Mouse (Mus musculus): ENCODE measurements around the gene Trim24.

DNA sequence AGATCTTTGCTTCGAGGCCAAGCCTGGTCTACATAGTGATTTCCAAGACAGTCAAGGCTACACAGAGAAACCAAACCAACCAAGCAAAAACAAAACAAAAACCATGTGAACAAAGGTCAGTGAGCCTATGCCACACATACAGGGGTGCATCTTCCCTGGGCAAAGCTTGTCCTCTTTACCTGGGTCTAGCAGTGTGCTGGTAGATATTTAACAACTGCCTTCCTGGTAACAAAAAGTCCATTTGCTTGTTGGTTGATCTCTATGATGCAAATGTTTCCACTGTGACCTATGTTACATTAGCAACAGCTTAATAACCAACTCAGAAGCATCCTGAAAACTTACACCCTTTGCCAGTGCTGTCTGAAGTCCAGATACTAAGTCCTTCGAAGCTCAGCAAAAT, 17.3 kb upstream of the Trim24 start:
- TF ChIP-seq MAFK (IDR thresholded peaks at IDR 0.05; ENCODE audit: insufficient read depth, low read depth, low read length) (no peak), CHD2 (IDR thresholded peaks at IDR 0.05; ENCODE audit: low read depth, low read length) (no peak)

Data from ES-E14 (cell line).